Mouse (Mus musculus): ENCODE data around the gene Gdpd1.

- no peak for TF ChIP-seq CTCF (IDR thresholded peaks at IDR 0.05; ENCODE audit: low read depth, low read length)
- TF ChIP-seq POLR2A (IDR thresholded peaks at IDR 0.05; ENCODE audit: extremely low read depth, insufficient read depth, low read length) = no peak
Observed at GRCm38 (mm10) chr11:87109519-87110171, 35.8 kb upstream of the Gdpd1 start.

All from liver, adult 2 months (tissue).